Mouse (Mus musculus) embryonic facial prominence, embryonic 14.5 days (tissue): ENCODE data around the gene Mfap1b. TPM values are rescaled to one million over a fixed set of nuclear protein-coding genes. Genes with fewer than 3 reads are reported as not detected.
A peak's percentile ranks its signal among the peaks of the same experiment; 100 is the strongest.

Experiments used
- ATAC-seq: fragments of 200-750 bp; cut with Nextera tagmentation; 2 replicates; pipeline ENCODE4 v1.8.0; 2017; ENCODE audit warnings: low read depth, moderate number of reproducible peaks, moderate TSS enrichment
- DNase-seq: peaks from one replicate; pipeline ENCODE4 v3.0.0-alpha.2; 2015; ENCODE audit warnings: low spot score
- H3K27ac ChIP-seq: fragments of 300-500 bp; sonication (generic); replicated peaks from 2 replicates; pipeline ENCODE4 v1.5.1; 2014; ENCODE audit warnings: low read depth, mild to moderate bottlenecking, low read length, moderate library complexity
- H3K27me3 ChIP-seq: fragments of 300-500 bp; sonication (generic); replicated peaks from 2 replicates; pipeline ENCODE4 v1.6.1; 2014; ENCODE audit warnings: low read length; ENCODE audit not compliant: control insufficient read depth, insufficient read depth
- H3K36me3 ChIP-seq: fragments of 300-500 bp; sonication (generic); 2 replicates; pipeline ENCODE4 v1.6.1; 2014; ENCODE audit warnings: low read length, mixed read lengths; ENCODE audit not compliant: control insufficient read depth, insufficient read depth
- H3K4me1 ChIP-seq: fragments of 300-500 bp; sonication (generic); 2 replicates; pipeline ENCODE4 v1.6.1; 2014; ENCODE audit warnings: antibody characterized with exemption, low read length; ENCODE audit not compliant: control insufficient read depth, insufficient read depth
- H3K4me2 ChIP-seq: fragments of 300-500 bp; sonication (generic); 2 replicates; pipeline ENCODE4 v1.6.1; 2014; ENCODE audit warnings: low read depth, mild to moderate bottlenecking, low read length, moderate library complexity, mixed read lengths
- H3K4me3 ChIP-seq: fragments of 300-500 bp; sonication (generic); 2 replicates; pipeline ENCODE4 v1.5.1; 2014; ENCODE audit warnings: low read depth, mild to moderate bottlenecking, low read length
- H3K9ac ChIP-seq: fragments of 300-500 bp; sonication (generic); 2 replicates; pipeline ENCODE4 v1.6.1; 2014; ENCODE audit warnings: low read depth, mild to moderate bottlenecking, low read length, moderate library complexity, mixed read lengths
- H3K9me3 ChIP-seq: fragments of 300-500 bp; sonication (generic); 2 replicates; pipeline ENCODE4 v1.6.1; 2016; ENCODE audit warnings: low read length; ENCODE audit not compliant: control insufficient read depth
- WGBS: fragments of 180-500 bp; shearing (Covaris S2); extraction: QIAGEN DNeasy Blood & Tissue Kit; methylation state at CpG from one replicate; pipeline ENCODE4 v1.1.7; 2014; 5-methylcytosine and 5-hydroxymethylcytosine counted together
- polyA plus RNA-seq: library from polyadenylated mRNA; unstranded; fragments of >200 nt; fragmentation: Nextera tagmentation; extraction: Ambion mirVana; gene quantifications from 2 replicates; pipeline ENCODE4 v1.2.1, GENCODE M21; 2014

Mfap1b gene
- polyA plus RNA-seq, 1 experiment from 2014 or later: 52.4 TPM

DNA sequence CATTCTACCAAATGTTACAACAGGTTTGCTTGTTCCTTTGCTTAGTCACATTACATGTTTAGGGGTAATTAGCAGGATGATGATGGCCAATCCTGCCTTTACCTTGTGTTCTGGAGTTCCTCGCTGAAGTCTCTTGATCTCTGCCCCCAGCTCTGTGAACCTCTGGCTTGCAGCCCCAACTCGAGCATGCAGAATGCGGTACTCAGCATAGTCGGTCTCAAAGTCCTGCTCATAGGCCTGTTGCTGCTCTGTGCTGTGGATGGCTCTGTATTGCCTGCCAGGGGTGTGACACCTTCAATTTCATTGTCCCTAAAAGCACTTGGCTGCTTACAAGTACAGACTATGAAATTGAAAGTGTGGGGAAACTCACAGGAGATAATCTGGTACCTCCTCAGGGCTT, 34.1 kb downstream of the Mfap1b start:
- no peak for ATAC-seq

DNA sequence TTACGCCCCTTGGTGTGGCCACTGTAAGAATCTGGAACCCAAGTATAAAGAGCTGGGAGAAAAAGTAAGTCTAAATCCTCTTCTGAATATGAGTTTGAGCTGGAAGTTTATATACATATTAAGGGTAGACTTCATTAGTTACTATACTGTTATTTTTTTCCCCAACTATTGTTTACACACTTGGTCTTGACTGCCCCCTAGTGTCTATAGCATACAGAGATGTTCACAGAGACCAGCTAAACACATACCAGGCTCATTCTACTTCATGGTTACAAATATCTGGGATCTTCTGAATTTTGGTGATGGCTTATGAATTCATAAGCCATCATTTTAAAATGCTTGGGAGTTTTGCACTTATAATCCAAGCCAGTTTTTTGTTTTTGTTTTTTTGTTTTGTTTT, 39.0 kb downstream of the Mfap1b start:
- no peak overlapping the region for H3K27ac ChIP-seq
- no peaks in the 10 kb centered on the region for H3K9me3 ChIP-seq
- H3K4me2 ChIP-seq: no peak overlapping the region
- 100% methylated on average over 1 of the region's 1 CpGs for WGBS
- H3K4me1 ChIP-seq: no peaks in the 10 kb centered on the region
- no peak overlapping the region for H3K4me3 ChIP-seq
- DNase-seq (peak; percentile 27), ATAC-seq (no peak)
- no peak overlapping the region for H3K9ac ChIP-seq
- H3K27me3 ChIP-seq: no peaks in the 10 kb centered on the region
- peaks cover 98% of the 10 kb centered on the region for H3K36me3 ChIP-seq

More for the DNA sequence above, 34.1 kb downstream of the Mfap1b start:
- no peaks in the 10 kb centered on the region for H3K27me3 ChIP-seq
- H3K4me2 ChIP-seq: no peak overlapping the region
- no peak overlapping the region for H3K9ac ChIP-seq
- H3K27ac ChIP-seq: no peak overlapping the region
- DNase-seq: no peak
- peaks cover 49% of the 10 kb centered on the region for H3K36me3 ChIP-seq
- WGBS: 68% methylated on average over 4 of the region's 4 CpGs
- H3K4me3 ChIP-seq: no peak overlapping the region
- H3K4me1 ChIP-seq: peaks cover 15% of the 10 kb centered on the region
- H3K9me3 ChIP-seq: no peaks in the 10 kb centered on the region

DNA sequence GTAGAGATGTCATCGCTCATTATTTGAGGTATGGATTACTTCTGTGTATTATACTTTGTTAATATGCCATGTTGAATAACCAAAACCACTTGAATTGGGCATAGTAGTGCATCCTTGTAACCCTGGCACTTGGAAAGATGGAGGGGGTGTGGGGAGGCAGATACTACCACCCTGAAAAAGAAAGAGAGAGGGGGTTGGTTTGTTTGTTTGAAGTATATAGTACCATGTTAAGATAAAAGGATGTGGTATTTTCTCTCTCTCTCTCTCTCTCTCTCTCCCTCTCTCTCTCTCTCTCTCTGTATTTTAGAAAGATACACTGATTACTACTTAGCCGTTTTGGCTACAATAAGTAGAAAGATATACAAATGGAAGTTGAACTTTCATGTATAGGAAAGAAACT, 48.0 kb downstream of the Mfap1b start:
- Histone ChIP-seq H3K4me2 (no peak overlapping the region), H3K4me3 (no peak overlapping the region), H3K36me3 (peaks cover 95% of the 10 kb centered on the region), H3K9ac (no peak overlapping the region), H3K27ac (no peak overlapping the region), H3K27me3 (no peaks in the 10 kb centered on the region), H3K4me1 (no peaks in the 10 kb centered on the region), H3K9me3 (no peaks in the 10 kb centered on the region)
- WGBS: 89% methylated on average over 2 of the region's 2 CpGs
- DNase-seq (no peak), ATAC-seq (no peak)

DNA sequence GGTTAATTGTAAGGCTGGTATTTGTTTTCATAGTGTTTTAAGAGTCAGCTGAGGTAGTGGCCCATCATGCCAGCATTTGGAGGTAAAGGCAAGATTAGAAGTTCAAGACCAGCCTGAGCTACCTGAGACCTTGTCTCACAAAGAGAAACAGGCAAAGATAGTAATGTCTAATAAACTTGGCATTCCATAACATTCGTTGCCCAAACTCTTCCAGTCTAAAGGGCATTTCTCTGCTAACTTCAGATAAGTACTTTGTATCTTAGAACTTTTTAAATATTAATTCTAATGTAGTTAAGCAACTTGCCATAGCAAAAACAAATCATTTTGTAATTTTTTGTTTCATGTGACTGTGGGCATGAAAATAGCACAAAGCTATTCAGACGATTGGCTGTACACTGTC, 50.7 kb downstream of the Mfap1b start:
- peaks cover 86% of the 10 kb centered on the region for H3K36me3 ChIP-seq
- no peak overlapping the region for H3K27ac ChIP-seq
- DNase-seq (no peak), ATAC-seq (no peak)
- 92% methylated on average over 2 of the region's 2 CpGs for whole genome bisulfite sequencing
- H3K4me3 ChIP-seq: no peak overlapping the region
- no peaks in the 10 kb centered on the region for H3K27me3 ChIP-seq
- no peak overlapping the region for H3K4me2 ChIP-seq
- H3K9ac ChIP-seq: no peak overlapping the region
- no peaks in the 10 kb centered on the region for H3K9me3 ChIP-seq
- H3K4me1 ChIP-seq: no peaks in the 10 kb centered on the region

DNA sequence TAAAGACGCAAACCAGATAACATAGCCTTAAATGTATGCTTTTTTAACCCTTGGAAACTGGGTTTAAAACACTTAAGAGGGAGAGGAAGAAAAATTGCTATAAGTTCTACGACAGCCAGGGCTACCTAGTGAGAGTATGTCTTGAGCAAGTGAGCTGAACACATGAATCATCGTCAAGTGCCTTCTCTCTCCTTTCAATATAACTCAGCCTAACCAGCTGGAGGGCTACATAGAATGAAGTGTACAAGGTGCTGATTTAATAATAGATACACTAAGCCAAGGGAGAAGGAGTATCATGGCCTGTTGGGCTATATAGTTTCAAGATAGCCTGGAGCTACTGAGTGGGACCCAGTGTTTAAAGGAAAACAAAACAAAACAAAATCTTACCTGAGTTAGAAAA, 55.4 kb downstream of the Mfap1b start:
- H3K9ac ChIP-seq: no peak overlapping the region
- H3K36me3 ChIP-seq: peaks cover 52% of the 10 kb centered on the region
- WGBS: 89% methylated on average over 3 of the region's 3 CpGs
- H3K4me3 ChIP-seq: no peak overlapping the region
- no peaks in the 10 kb centered on the region for H3K27me3 ChIP-seq
- no peak overlapping the region for H3K27ac ChIP-seq
- no peak overlapping the region for H3K4me2 ChIP-seq
- DNase-seq (no peak), ATAC-seq (no peak)
- no peaks in the 10 kb centered on the region for H3K9me3 ChIP-seq
- peaks cover 12% of the 10 kb centered on the region for H3K4me1 ChIP-seq

DNA sequence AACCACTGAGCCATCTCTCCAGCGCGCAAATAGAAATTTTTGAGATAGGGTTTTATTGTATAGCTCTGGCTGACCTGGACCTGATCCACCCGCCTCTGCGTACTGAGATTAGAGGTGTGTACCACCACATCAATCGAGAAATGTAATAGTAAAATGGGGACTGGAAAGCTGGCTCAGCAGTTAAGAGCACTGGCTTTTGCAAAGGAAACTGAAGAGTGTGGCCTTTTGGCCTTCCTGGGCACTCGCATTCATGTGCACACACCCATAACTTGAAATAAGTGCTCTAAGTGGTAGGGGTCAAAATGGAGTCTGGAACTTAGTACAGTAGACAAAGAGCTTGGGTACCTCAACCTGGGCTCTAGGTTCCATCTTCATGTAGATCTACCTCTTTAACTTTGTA, 57.5 kb downstream of the Mfap1b start:
- Histone ChIP-seq H3K4me2 (peak overlapping the region; percentile 74), H3K4me1 (peaks cover 15% of the 10 kb centered on the region), H3K27me3 (no peaks in the 10 kb centered on the region), H3K9ac (no peak overlapping the region), H3K27ac (no peak overlapping the region), H3K36me3 (peaks cover 35% of the 10 kb centered on the region), H3K4me3 (no peak overlapping the region), H3K9me3 (no peaks in the 10 kb centered on the region)
- 90% methylated on average over 6 of the region's 6 CpGs for WGBS
- ATAC-seq (no peak), DNase-seq (no peak)

DNA sequence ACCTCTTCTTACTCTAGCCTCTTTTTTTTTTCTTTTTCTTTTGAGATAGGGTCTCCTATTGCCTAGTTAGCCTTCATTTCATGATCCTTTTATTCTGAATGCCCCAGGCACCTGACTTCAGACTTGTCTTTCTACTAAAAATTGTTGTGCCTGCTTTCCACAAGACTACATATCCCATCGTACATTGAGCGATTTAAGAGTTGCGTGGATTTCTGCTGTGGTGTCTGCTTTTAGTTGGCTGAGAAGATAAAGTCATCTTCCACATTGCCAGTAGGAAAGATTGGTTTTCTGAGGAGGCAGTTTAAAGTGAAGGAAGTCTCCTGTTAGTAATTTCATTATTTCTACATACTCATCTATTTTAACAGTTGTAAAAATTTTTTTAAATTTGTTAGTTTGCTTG, 58.3 kb downstream of the Mfap1b start:
- Histone ChIP-seq H3K4me1 (peaks cover 15% of the 10 kb centered on the region), H3K36me3 (peaks cover 27% of the 10 kb centered on the region), H3K27ac (no peak overlapping the region), H3K4me2 (peak overlapping the region; percentile 74), H3K4me3 (peak overlapping the region; percentile 88), H3K9ac (peak overlapping the region; percentile 99), H3K9me3 (no peaks in the 10 kb centered on the region), H3K27me3 (no peaks in the 10 kb centered on the region)
- 75% methylated on average over 3 of the region's 3 CpGs for WGBS
- no peak for ATAC-seq
- no peak for DNase-seq

DNA sequence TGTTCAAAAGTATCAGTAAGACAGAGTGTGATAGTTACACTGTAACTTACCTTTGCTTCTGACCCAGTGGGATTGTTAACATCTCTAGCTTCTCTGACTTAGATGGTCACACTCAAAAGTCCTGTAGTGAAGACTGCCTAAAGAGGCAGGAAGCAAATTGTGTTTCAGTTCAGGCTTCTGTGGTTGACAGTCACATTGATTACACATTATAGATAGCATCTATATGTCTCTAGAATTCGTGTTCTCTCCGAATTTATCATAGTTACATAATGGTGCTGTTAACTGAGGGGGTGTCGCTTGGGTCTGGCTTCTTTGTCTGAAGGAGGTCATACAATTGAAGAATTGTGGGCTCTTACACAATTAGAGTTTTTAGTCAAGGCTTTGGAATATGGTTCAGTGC, 58.8 kb downstream of the Mfap1b start:
- Histone ChIP-seq H3K9me3 (no peaks in the 10 kb centered on the region), H3K4me3 (peak overlapping the region; percentile 88), H3K27ac (no peak overlapping the region), H3K9ac (peak overlapping the region; percentile 99), H3K36me3 (peaks cover 27% of the 10 kb centered on the region), H3K4me2 (peak overlapping the region; percentile 74), H3K4me1 (peaks cover 15% of the 10 kb centered on the region), H3K27me3 (no peaks in the 10 kb centered on the region)
- DNase-seq (no peak), ATAC-seq (no peak)
- WGBS: 50% methylated on average over 3 of the region's 3 CpGs

DNA sequence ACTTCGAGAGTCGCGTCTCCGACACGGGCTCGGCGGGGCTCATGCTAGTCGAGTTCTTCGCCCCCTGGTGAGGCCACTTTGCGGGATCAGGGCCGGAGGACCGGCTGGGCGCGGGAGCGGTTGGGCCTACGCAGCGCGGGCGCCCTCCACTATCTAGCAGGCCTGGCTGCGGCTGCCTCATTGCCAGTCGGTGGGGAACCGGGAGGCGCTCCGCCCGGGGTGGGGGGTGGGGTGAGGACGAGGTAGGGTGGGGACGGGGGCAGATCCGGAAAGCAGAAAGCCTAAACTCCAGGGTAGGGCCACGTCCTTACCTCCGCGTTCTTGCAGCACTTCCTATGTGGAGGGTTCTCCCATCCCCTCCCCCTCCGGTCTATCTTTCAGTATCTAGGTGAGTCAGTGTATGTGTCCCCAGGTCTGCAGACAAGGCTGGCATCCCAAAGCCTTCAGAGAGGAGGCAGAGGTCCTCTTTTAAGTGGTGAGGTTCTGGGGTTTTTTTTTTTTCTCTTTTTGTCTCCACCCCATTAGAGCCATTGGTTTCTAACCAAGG, 59.7 kb downstream of the Mfap1b start:
- Histone ChIP-seq H3K4me1 (peaks cover 15% of the 10 kb centered on the region), H3K9ac (peak overlapping the region; percentile 99), H3K9me3 (no peaks in the 10 kb centered on the region), H3K36me3 (peaks cover 22% of the 10 kb centered on the region), H3K27me3 (no peaks in the 10 kb centered on the region), H3K4me3 (peak overlapping the region; percentile 88), H3K27ac (peak overlapping the region; percentile 98), H3K4me2 (peak overlapping the region; percentile 74)
- DNase-seq: peak; percentile 55
- under 1% methylated on average over 22 of the region's 32 CpGs for WGBS
- ATAC-seq: peak; percentile 24
